Comparison of ENCODE assay signal across 14 mouse cellular contexts in genomic region chr7:49025026-49025815, GRCm38 (mm10).
"Had no signal": no experiment of that assay in that cellular context is flagged by ENCODE, and none has a peak within 500 bp of the region (broad histone marks: within the 10 kb centered on the region; RNA-seq: fewer than 3 reads in every experiment).

No protein-coding gene starts in this region.

- H3K4me3 ChIP-seq: limb, embryonic 10.5 days; liver, embryonic 13.5 days; lung, embryonic 15.5 days; megakaryocyte, embryonic 14.5 days; midbrain, embryonic 15.5 days; neural tube, embryonic 12.5 days had no signal

- H3K27me3 ChIP-seq: lung, embryonic 15.5 days; midbrain, embryonic 15.5 days; neural tube, embryonic 12.5 days had no signal

- ATAC-seq: liver, postnatal 0 days; midbrain, embryonic 15.5 days had no signal

- H3K27ac ChIP-seq: kidney, postnatal 0 days; limb, embryonic 10.5 days; liver, embryonic 13.5 days; lung, embryonic 15.5 days; macrophage; midbrain, embryonic 15.5 days; neural tube, embryonic 12.5 days had no signal

- DNase-seq: kidney, postnatal 36 days; liver, embryonic 13.5 days; liver, postnatal 0 days; lung, postnatal 14 days; retina, postnatal 1 day; right cerebral cortex, postnatal 4 days; thymus, postnatal 36 days had no signal

- H3K4me1 ChIP-seq: limb, embryonic 10.5 days; liver, embryonic 13.5 days; lung, embryonic 15.5 days; megakaryocyte, embryonic 14.5 days had no signal
